Mouse (Mus musculus) adrenal gland, postnatal 10 days (tissue): ENCODE data around the gene Clk2. TPM values are rescaled to one million over a fixed set of nuclear protein-coding genes. Genes with fewer than 3 reads are reported as not detected.
"Not testable (repeated sequence)": the region's sequence is repeated elsewhere in the genome, so short reads cannot be mapped to it uniquely, and the experiment has no call there.

Source experiments
- DNase-seq: peaks from one replicate; pipeline ENCODE4 v3.0.0; 2021; ENCODE audit warnings: mixed read lengths
- total RNA-seq, 2 experiments: library from RNA; stranded (reverse); gene quantifications; 2 replicates each; pipeline ENCODE4 v1.2.3; 2021

The Clk2 gene
- total RNA-seq, 2 experiments from 2014 or later: 42.0 to 65.6 TPM

DNA sequence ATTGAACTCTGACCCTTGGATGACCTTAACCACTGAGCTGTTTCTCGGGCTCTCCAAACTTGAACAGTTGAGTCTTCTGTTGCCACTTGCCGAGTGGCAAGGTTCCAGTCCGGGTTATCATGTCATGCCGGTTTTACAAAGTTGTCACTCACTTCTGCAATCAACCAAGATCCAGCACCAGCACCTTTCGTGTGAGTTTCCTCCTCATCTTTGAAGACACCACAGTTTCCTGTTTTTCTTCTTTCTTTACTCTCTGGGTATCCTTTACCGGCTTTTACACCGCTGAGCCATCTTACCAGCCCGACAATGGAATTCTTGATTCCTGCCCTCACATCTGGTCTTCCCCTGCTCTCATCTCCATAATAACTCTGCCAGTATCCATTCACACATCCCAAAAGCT, 25.8 kb downstream of the Clk2 start:
- no peak for DNase-seq

DNA sequence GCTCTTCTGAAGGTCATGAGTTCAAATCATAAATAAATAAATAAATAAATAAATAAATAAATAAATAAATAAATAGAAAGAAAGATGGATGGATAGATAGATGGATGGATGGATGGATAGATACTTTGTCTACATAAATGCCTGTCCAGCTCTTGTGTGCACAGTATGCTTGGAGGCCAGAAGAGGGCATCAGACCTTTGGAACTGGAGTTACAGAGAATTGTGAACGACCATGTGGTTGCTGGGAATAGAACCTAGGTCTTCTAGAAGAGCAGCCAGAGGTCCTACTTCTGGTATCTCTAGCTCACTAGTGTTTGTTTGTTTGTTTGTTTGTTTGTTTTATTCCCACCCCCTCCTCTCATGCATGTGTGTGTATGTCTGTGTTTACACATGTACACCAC, 28.8 kb downstream of the Clk2 start:
- DNase-seq: no peak

DNA sequence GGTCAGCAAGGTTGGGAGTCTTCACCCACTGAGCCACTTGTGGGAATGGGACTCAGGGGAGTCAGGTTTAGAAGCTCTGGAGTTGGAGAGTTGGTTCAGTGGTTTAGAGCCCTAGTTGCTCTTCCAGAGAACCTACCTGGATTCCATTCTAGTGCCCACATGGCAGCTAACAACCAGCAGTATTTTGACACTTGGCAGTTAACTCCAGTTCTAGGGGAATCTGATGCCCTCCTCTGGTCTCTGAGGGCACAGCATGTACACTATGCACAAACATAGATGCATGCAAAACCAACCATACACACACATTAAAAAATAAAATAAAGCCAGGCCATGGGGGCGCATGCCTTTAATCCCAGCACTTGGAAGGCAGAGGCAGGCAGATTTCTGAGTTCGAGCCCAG, 29.3 kb downstream of the Clk2 start:
- no peak for DNase-seq

DNA sequence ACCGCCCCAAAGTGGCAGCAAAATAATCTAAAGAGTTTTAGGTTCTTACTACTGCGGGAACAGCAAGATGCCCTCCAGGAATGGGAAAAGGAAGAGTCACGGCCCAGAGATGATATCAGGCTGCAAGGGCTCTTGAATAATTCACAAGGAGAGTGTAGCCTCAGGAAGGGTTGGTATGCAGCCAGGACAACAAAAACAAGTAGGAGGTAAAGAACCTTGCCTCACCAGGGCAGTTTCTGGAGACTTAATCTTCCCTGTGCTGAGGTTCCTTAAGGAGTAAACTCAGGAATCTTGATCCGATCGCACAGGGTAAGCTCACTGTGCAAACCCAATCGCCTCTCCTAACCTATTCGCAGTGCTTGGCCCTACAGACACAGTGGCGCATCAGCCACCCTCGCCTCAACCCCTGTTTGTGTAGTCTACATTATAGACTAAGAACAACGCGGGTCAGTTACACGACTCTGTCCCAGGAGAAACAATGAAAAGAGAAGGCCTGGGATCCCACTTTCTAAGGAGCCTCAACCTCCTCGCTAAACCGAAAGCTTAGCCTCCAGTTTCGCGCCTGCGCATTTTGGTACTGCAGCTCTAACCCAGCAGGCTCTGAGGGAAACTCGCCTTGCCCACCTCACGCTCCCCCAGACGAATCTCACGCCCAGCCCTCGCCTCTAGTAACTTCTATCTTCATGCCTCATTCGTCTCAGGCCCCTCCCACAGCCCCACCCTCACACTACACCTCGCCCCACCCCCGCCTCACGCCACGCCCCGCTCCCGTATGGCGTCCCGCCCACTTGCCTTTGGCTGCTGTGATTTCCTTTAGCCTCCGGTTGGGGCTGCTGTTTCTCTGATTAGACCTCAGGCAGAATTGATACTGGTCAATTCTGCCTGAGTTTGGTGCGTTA, 31.6 kb downstream of the Clk2 start:
- DNase-seq: peak; percentile 94

DNA sequence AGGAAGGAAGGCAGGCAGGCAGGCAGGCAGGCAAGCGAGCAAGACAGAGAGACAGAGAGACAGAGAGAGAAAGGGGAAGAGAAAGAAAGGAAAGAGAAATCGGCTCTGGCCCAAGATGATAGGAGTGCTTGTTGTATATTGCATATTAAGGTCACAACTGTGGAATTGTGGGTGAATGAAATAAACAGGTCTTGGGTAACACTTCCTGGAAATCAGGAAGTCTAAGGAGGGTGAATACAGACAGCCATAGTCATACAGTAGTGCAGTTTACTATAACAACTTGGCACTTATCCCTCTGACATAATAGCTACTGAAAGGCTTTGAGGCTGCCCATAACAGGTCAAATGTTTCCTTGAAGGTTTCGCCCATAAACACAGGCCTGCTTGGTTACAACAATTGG, 35.2 kb downstream of the Clk2 start:
- DNase-seq: no peak

DNA sequence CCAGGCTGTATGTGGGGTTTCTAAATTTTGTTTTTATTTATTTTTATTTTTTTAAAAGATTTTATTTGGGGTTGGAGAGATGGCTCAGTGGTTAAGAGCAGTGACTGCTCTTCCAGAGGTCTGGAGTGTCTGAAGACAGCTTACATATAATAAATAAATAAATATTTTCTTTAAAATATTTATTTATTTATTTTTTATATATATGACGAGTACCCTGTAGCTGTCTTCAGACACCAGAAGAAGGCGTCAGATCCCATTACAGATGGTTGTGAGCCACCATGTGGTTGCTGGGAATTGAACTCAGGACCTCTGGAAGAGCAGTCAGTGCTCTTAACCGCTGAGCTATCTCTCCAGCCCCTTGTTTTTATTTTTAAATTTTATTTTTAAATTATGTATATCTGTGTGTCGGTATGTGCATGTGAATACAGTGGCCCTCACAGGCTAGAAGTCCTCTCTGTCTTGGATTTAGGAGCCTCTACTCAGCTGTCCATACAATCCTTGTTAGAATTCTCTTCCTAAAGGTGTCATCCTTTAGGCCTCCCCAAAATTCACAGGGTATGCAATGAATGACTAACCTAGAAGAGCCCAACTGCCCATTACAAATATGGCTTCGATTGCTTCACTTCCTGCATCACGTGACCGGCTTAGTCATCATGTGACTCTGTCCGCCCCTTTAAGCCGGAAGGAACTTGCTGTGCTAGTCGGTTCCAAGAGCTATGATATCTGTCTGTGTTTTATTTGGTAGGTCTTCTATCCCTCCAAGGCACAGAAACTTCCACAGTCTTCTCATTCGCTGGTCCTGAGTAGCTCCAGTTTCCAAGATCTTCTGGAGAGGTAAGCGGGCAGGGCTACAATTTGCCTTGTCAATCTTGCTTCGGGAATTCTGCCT, 37.9 kb downstream of the Clk2 start, which contains the start of gene Gba:
Gene Gba (plus strand): TSS at position 676 of the 889 bp plus-strand sequence.
- peak; percentile 90 for DNase-seq

DNA sequence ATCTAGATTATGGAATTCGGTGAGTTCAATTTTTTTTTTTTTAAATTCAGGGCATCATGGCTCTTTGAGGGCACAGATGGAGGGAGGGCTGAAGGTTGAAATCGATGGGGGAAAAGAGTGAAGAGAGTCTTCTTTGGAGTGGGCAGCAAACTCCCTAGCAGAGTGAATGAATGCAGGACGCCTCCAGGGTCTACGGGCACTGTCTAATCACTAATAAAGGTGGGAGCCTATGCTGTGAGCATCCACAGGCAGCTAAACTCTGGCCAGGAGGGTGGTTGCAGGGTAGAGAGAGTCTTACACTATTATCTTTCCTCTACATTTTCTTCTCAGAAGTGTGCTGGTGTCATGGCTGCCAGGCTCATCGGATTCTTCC, 38.5 kb downstream of the Clk2 start:
- DNase-seq: no peak

DNA sequence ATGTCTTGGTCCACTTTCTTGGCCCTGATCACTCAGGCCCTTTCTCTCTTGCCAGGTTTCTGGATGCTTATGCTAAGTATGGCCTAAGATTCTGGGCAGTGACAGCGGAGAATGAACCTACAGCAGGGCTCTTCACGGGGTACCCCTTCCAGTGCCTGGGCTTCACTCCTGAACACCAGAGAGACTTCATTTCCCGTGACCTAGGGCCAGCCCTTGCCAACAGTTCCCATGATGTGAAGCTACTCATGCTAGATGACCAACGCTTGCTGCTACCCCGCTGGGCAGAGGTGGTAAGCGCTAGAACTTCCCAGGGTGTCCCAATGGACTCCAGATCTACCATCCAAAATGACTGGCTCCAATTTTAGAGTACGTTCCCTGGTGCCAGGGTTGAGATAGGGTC, 41.5 kb downstream of the Clk2 start:
- no peak for DNase-seq

DNA sequence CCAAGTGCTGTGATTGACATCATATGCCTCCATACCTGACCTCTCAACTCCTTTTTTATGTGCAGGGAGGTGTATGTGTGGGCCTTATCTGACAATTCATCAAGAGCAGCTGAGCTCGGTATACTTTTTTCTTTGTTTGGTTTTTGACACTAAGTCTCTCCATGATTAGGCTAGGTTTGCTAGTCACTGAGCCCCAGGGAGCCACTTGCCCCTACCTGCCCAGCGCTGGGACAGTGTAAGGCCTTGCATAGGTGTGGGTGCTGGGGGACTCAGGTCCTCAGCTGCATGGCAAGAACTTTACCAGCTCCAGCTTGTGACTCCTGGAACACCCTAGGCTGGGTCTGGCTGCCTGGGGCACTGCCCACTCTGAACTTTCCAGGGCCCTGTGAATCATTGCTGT, 42.1 kb downstream of the Clk2 start:
- DNase-seq: no peak

DNA sequence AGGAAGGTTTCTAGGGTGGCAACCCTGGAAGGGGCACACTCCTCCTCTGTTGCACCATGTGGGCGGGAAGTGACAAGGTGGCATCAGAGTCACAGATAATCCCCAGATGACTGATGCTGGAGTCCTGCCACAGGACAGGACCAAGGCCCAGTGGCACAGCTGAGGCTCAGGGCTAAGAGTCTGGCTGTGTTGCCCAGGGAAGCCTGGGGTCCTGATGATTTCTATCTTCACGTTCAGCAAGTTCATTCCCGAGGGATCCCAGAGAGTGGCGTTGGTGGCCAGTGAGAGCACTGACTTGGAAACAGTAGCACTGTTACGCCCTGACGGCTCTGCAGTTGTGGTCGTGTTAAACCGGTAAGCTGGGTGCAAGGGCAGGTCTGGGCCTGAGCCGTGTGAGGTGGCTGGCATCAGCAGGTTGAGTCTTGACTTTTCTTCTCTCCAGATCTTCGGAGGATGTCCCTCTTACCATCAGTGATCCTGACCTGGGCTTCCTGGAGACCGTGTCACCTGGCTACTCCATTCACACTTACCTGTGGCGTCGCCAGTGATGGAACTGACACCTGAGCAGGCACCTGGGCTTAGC, 43.6 kb downstream of the Clk2 start:
- no peak for DNase-seq

DNA sequence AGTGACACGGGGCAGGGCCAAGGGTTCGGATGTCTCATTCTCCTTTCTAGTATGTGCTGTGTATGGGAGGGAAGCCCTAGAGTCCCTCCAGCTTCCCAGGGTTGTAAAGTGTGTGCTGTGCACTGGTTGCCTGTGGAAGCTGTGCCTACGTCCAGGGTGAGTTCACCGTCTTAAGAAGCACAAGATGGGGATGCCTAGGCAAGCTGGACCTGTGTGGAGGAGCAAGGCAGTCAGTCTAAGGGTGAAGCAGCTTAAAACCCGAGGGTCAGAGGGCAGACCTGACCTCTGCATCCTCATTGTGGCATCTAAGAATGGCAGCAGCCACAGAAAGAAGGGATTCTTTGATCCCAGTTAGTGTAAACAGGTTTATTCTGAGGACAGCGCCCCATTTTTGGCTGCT, 44.1 kb downstream of the Clk2 start:
- DNase-seq: no peak

DNA sequence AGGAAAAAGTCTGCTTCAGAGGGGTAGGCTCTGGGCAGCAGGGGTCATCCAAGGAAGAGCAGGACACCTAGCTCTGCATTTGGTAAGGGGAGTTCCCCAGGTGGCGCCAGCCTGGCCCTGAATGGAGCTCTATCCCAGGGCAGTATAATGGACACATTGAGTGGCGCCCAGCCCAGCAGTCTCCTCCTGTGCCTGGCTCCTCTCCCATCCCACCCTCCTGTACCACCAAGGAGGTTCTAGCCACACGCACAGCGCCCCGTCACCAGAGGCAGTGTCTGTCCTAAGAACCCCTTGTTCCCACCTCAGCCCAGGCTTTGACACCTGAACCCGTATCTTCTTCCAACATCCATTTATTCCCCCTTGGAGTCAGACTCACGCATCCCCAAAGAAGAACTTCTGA, 45.1 kb downstream of the Clk2 start:
- DNase-seq: no peak

DNA sequence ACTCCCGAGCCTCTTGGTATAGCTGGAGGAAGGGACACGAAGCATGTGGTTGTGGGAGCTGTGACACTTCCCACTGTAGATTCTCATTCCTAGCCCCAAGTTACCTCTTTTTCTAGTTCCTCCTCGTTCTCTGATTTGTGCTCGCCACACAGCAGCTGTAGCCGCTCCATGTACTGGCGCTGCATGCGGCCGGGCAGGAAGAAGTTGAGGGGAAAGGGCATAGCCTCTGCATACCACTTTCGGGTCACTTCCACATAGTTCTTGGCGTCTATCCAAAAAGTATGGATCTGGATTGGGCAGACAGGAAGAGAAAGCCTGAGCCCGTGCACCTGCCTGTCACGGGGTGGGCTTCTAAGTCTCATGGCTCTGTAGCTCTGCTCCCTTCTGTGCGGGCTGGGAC, 45.6 kb downstream of the Clk2 start:
- DNase-seq: no peak

DNA sequence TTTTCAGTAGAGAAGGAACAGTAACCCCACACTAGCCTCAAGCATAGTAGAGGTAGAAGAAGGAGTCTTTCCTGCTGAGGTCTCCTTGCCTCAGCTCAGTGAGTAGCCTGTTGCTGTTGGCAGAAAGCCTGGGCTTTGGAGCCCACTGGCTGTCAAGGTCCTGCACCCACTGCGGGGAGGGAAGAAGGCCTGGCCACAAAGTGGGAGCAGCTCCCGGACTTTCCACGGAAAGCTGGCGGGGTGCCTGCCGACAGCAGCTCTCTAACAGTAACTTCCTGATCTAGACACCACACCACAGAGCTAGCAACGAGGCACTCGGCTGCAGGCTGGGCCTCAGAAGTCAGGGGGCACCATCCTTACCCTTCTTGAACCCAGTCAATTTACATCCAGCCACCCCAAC, 46.1 kb downstream of the Clk2 start:
- peak; percentile 47 for DNase-seq

DNA sequence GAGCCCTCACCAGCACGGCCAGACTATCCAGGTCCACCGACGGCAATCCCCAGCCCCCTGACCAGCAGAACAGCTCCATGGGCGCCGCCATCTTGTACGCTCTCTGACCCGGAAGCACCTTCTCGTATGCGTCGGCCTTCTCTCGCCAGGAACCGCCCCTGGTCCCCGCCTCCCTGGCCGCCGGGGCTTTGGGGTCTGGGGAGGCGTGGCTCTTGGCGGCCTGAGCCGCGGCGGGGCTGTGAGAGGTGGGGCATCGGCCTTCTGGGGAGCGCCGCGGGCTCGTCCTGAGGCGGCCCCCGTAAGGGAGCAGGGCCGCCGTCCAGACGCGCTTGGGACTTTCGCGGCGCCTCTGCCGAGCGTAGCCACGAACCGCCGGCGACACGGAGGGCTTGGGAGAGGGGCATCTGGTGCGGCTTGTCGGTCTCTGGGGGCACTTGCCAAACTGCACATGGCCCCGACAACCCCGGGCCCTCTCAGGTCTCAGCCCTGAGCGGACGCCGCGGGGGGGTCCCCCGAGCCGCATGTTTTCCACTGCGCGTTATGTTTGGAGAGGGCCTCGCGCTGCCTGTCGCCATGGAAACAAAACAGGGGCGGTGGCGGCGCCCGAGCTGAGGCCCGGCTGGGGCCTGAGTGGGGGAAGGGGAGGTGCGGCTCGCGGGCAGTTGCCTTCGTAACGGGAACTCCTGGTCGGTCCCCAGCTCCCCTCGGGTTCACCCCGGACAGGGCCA, 49.4 kb downstream of the Clk2 start:
- DNase-seq: peak; percentile 95

DNA sequence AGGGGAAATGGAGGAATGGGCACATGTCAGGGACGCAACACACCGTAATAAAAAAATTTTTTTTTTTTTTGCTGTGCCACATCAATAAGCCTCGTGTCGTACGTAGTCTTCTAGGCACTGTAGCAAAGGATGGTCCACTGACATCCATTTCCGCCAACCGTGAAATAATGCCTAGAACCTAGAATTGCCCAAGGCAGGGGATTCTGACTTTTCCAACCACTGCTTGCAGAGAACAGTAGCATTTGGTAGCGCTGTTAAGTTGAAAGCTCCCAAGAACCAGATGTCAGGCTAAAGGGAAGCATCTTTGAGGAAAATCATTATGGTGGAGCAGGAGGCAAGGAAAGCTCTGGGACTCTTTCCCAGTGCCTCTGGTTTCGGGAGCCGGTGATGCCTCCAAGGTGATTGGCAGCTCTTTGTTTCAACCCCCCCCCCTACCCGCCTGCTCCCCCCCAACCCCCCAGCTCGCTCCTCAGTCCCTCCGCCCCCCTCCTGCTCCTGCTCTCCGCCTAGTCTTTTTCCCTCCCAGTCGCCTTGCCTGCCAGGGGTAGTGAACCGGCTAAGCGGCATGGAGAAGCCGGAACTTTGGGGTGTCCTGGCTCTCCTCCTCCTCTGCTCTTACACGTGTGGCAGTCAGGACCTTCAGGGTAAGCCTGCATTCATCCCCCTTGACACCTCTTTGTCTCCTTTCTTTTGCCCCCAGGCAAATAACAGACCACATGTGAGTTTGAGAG, 50.3 kb downstream of the Clk2 start, which contains the start of gene Thbs3:
Gene Thbs3 (plus strand): TSS at position 500 of the 731 bp plus-strand sequence.
- no peak for DNase-seq

DNA sequence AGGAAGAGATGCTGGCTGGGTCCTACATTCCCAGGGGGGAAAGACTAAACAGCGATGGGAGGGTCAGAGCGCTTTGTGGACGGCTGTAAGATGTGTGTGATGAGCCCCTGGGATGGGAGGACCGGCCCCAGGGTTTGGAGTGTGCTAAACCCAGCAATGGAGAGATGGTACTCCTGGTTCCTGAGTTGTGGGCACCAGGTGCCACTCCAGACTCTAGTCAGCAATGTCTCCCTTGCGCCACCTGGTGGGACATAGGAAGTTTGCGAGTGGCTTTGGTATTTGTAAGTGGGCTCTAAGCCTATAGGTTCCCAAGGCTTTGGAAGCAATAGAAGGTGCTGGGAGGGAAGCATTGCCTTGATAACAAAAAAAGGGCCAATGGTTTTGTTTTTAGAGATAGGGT, 51.3 kb downstream of the Clk2 start:
- peak; percentile 87 for DNase-seq

DNA sequence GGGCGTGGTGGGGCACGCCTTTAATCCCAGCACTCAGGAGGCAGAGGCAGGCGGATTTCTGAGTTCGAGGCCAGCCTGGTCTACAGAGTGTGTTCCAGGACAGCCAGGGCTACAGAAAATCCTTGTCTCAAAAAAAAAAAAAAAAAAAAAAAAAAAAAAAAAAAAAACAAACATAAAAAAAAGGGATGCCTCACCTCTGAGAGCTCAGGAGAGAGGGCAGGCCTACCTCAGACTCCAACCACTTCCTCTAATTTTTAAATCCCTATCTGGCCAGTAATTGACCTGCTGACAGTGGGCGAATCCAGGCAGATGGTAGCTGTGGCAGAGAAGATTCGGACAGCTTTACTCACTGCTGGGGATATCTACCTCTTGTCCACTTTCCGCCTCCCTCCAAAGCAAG, 51.8 kb downstream of the Clk2 start:
- not testable (repeated sequence) for DNase-seq

DNA sequence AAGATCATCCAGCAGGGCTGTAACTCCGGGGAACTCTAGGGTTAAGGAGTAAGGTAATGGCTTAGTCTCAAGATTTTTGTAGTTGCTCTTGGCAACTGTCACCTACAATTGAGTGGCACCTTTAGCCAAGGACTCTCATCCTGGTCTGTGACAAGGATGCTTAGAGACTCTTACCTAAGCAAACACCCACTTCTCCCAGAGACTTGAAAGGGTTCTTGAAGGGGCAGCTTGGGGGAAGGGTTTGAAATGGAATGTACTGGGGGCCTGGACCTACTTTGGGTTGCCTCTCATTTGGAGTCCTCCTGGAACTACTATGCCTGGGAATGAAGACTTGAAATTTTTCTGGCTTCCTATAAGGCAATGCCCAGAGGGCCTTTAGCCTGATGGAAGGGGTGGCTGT, 53.7 kb downstream of the Clk2 start:
- DNase-seq: no peak

DNA sequence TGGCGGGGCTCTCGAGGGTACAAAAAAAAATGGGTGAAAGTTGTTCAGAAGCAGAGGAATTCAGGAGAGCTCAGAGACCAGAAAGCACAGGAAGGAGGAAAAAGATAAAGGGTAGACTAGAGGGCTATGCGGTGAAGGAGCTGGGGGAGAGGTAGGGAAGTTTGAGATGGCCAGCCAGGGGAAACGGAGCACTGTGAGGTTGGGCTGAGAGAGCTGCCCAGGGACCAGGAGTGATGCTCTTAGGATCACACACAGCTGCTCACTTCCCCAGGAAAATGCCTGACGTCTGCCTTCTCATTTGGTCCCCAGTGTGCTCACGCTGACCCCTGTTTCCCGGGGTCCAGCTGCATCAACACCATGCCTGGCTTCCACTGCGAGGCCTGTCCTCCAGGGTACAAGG, 55.0 kb downstream of the Clk2 start:
- DNase-seq: no peak

DNA sequence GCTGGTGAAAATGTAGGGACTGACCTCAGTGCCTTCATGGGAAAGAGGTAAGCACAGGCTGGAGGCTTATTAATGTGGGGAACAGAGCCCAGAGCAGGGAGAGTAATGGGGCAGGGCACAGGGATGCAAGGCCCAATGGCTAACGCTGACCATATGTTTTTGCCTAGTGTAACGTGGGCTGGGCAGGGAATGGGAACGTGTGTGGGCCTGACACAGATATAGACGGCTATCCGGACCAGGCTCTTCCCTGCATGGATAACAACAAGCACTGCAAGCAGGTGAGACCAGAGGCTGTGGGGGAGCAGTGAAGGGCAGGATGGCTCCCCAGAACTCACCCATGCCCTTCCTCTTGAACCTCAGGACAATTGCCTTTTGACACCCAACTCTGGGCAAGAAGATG, 56.6 kb downstream of the Clk2 start:
- no peak for DNase-seq
